Mouse (Mus musculus) cerebellum, adult 2 months (tissue): ENCODE results near the gene Elp4.

ENCODE experiments used
- CTCF ChIP-seq: fragments of 200-500 bp; IDR thresholded peaks from 2 replicates; pipeline ENCODE4 v1.5.1; 2011; ENCODE audit warnings: low read depth, mild to moderate bottlenecking, control low read depth, low read length, moderate library complexity, borderline replicate concordance; ENCODE audit not compliant: insufficient read depth
- POLR2A ChIP-seq: fragments of 200-500 bp; IDR thresholded peaks from 2 replicates; pipeline ENCODE4 v1.6.1; 2011; ENCODE audit warnings: low read length, control low read depth, borderline replicate concordance; ENCODE audit not compliant: insufficient read depth

DNA sequence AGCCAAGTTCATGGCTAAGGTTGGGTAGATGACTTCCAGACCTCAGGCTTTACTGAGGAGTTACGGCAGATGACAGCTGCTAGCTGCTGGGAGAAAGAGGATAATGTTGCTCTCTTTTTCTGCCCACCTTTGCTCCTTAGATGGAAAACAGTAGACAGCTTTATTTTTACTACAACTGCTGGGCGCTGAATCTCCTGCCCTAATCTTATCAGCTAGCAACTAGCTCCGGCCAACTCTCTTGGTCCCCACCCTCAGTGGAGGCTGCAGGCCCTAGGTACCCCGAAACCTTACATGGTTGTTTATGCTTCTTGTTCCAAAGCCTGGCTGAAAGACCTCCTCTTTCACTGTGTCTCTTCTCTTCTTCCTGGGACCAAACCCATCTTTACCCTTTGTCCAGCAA is 49.5 kb upstream of the Elp4 start:
- TF ChIP-seq CTCF (no peak), POLR2A (no peak)
